Mouse (Mus musculus) heart, adult 9 months (tissue): Measurements from ENCODE around the gene Macrod2.
"Not testable (repeated sequence)": the region's sequence is repeated elsewhere in the genome, so short reads cannot be mapped to it uniquely, and the experiment has no call there.

Experiments
- DNase-seq, 2 experiments: peaks; one replicate each; pipeline ENCODE4 v3.0.0; 2022; ENCODE audit warnings: low spot score in 2 of 2

Gene Macrod2

GRCm38 (mm10) chr2:140698585-140698984 is 303.5 kb downstream of the Macrod2 start:
- no peak for DNase-seq

DNA sequence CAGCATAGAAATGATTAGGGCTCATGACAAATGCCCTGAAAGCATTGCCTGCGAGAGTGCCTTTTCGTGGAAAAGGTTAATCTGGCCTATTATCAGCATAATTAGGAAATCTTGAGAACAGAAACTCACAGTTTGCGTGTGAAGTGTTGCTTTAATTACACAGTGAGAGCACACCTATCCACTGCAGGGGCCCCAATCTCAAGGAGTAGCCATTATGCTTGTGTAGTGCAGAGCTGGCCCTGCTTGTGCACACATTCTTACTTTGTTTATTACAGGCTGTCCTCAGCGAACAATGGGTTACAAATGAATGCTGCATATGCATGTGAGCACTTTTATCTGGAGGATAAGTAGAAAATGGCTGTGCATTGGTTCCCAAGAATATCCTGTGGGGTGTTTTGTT is 308.3 kb downstream of the Macrod2 start:
- no peak for DNase-seq

DNA sequence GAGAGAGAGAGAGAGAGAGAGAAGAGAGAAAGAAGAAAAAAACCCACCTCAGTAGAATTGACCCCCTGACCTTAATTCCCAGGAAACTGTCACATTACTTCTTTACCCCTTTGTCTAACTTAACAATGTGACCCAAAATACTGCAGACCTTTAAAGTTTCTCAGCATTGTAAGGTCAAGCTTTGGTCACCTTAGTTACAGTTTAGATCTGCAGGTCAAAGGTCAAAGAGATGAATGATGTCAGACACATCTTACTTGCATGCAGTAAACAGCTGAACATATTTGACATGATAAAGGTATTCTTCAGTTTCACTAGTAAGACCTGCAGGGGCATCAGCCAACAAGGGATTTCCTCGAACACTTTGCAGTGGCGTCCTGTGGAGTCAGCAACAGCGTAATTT is 309.0 kb downstream of the Macrod2 start:
- DNase-seq: no peak

DNA sequence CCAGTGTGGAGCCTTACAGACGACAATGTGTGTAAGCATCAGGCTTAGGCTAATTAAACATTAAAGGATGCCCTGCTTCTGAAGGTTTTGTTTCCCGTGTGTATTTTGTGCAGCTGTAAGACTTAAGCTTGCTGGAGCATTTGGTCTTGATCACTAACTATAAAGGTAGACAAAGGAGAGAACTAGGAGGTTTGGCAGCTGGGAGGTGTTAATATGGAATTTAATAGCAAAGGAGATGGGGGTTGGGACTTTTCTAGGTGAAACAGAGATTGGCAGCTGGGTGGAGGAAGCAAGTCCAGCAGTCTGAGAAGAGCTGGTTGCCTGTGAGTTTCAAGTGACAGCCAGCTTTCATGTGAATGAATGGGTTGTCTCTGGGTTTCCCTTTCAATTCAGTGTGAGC is 310.2 kb downstream of the Macrod2 start:
- DNase-seq: no peak

DNA sequence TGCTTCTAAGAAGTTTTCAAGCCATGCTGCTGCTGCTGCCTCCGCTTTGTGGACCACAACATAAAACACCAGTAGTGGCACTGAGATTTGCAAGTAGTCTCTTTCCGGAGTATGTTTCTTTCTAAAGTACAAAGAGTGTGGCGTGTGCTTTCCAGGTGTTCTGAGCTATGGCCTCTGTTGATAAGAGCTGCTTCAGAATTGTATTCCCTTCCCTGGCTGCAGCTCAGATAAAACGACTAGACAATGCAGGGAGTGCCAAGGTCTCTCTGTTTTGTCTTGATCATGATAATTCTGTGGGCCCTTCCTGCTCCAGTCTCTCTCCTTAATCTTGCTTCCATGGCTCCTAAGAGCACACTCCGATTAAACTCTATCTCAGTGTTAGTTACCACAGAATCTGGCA is 312.4 kb downstream of the Macrod2 start:
- no peak for DNase-seq

DNA sequence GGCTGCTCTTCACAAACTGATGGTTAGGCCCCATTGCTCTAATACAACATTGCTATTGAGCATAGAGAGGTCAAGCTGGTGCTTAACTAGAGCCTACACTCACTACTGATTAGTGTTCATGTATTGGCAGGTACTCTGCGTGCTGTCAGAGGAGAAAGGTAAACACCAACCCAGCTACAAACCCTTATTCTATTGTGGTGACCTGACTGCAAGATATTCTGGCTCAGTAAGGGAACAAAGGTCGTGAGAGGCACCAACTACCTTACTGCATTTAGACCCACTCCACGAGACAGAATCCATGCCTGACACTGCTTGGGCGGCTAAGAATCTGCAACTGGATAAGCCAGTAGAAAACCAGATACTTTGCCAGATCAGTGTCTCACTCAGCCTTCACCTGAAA is 320.7 kb downstream of the Macrod2 start:
- DNase-seq: no peak

DNA sequence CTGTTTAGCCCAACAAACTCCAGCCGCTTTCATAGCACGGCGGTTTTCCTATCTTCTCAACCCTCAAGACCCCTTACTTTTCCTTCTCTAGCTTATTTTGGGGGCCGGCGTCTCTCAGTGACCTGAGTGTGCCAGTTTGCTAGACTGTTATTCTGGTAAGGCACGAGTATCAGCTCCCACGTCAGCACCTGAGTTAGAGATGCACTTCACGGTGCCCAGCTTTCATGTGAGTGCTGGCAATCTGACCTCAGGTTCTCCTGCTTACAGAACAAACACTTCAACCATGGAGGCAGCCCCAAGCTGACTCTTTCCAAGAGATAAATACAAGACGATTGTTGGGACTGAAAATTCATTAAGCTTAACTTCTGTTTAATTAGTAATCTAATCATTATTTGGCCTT is 322.3 kb downstream of the Macrod2 start:
- no peak for DNase-seq

- no peak for DNase-seq
These were observed 337.6 kb downstream of the Macrod2 start for GRCm38 (mm10) chr2:140732616-140733183.

DNA sequence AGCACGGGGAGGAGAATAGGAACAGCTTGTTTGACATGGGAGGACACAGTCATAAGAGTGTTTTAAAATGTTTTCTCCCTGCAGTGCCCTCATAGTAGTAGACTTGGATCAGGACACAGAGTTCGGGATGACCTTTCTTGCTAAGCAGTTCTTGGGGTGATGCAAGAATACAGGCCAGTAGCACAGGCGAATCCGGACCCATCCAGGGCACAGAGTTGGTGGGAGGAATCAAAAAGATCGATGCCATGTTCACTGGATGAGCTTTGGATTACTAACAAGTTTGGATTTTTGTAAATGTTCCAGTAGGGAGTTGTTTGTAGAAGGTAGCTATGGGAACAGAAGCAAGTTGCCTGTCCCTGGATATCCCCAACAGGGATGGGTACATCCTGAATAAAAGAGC is 345.4 kb downstream of the Macrod2 start:
- no peak for DNase-seq

- DNase-seq: not testable (repeated sequence)
These were observed 347.8 kb downstream of the Macrod2 start for GRCm38 (mm10) chr2:140742954-140743353.

GRCm38 (mm10) chr2:140758881-140759280 is 363.8 kb downstream of the Macrod2 start:
- DNase-seq: no peak

DNA sequence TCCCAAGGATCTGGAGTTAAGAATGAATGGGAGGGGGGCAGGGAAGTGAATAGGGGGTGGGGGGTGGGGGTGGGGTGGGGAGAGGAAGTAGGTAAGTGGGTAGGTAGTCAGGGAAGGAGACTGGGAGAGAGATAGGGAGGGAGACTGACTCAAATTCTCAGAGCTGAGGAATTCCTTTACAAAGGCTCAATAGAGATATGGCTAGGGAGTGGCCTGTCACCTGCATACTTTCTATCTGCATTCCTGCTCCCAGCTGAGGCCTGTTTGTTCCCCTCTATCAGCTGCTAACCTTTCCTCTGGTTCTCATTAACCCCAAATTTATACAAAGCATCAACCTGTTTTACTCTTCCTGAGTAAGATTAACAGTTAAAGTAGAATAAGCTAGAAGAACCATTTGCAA is 364.6 kb downstream of the Macrod2 start:
- DNase-seq: no peak

- DNase-seq: no peak
These were observed 365.0 kb downstream of the Macrod2 start for GRCm38 (mm10) chr2:140760137-140760536.

DNA sequence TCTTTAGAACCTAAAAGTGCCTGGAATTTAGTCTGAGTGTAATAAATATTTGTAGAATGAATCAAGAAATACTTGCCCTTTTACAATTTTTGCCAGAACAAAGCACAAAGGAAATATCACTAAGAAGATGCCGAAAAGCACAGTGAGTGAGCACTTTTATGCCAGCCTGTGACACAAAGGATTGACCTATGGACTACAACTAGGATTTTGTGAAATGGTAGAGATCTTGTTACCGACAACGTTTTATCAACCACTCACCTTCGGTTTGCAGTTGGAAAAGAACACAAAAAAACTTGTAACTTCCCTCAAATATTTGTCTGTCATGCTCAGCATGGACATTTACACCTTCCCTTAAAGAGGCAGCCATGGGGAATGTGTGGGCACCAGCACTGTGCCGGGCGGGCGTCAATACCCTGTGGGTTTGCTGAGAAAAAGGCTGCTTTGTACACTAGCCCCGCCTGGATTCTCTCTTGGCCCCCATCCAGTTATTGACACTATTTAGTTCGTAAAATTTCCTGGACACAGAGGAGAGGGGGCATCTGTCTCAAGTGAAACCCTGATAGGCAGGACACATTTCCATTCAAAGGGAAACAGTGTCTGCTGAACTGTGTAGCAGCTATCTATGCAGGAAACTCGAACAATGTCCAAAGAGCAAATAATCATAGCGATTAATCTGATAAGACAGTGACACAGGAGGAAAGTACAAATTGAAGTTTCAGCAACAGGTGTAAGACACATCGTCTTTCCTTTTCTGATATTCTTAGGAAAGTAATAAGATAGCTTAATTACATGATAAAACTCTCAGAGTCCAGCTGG is 368.2 kb downstream of the Macrod2 start:
- DNase-seq: no peak

- DNase-seq: no peak
These were observed 374.4 kb downstream of the Macrod2 start for GRCm38 (mm10) chr2:140769473-140769872.

DNA sequence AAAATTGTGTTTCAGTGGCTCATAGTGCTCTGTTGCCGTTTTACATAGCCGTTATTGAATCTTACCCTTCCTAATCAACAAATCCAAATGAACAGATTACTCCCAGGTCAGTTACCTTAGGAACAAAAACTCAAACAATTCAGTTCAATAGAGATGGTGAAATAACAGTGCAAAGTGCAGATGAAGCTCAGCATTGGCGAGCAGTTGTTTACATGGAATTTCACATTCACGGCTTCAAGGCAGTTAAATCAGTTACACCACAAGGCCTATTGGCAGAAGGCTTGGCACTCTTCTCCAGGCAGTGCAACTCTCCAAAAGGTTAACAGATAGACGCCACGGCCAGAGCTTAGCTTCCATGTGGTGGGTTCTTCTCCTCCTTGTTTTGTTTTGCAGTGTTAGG is 377.7 kb downstream of the Macrod2 start:
- DNase-seq: no peak

GRCm38 (mm10) chr2:140773456-140773855 is 378.3 kb downstream of the Macrod2 start:
- DNase-seq: no peak

- no peak for DNase-seq
These were observed 379.8 kb downstream of the Macrod2 start for GRCm38 (mm10) chr2:140774808-140775370.

- no peak for DNase-seq
These were observed 380.5 kb downstream of the Macrod2 start for GRCm38 (mm10) chr2:140775448-140776101.

DNA sequence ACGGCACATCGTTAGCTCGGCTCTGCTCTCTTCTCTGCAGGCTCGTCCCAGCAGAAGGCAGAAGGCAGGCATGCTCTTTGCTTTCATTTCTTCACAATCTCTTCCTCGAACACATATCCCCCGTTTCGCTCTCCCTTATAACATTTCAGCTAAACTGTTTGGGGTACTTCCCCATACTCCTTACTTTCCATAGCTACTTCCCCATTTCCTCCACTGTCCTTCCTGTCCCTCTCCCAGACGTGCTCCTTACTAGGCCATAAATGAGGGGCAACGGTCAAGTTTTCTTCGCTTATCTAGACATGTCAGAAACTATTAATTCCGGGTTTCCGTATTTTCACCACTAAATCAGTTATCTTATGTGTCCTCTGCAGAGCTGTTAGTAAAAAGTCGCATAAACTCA is 383.1 kb downstream of the Macrod2 start:
- no peak for DNase-seq

- DNase-seq: no peak
These were observed 387.9 kb downstream of the Macrod2 start for GRCm38 (mm10) chr2:140783041-140783440.

- peak in 1 of 2 experiments; percentile 4 for DNase-seq
These were observed 389.5 kb downstream of the Macrod2 start for GRCm38 (mm10) chr2:140784626-140785025.

- no peak for DNase-seq
These were observed 395.3 kb downstream of the Macrod2 start for GRCm38 (mm10) chr2:140790363-140790762.
